Mouse (Mus musculus) retina, postnatal 7 days (tissue): Measurements from ENCODE around the gene Gm45716.
"Not testable (repeated sequence)": the region's sequence is repeated elsewhere in the genome, so short reads cannot be mapped to it uniquely, and the experiment has no call there.

Experiments used
- DNase-seq: peaks from one replicate; pipeline ENCODE4 v3.0.0-alpha.2; 2012; ENCODE audit warnings: low read depth, low spot score

The Gm45716 gene

DNA sequence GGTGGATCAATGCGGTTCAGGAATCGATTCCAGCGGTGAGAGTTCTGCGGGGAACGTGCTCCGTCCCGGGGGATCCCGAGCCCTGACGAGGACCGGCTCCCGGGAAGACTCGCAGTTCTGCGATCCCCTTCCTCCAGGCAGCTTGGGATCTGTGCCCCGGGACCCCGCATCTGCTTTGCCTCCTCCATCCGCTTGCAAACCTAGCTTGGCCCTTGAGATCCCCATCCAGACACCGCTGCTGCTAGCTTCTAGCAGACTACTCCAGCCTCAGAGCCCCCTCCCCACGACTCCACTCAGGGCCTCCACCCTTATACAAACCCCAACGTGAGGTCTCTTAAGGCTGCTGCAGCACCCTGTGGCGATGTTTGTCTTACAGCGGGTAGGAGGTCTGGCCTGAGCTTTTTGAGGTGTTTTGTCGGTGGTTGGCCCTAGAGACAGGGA, 62.2 kb downstream of the Gm45716 start:
- DNase-seq = no peak

GRCm38 (mm10) chr11:90250189-90250588, 62.7 kb downstream of the Gm45716 start:
- DNase-seq = no peak

- no peak for DNase-seq
Measured at GRCm38 (mm10) chr11:90250730-90251129, 63.2 kb downstream of the Gm45716 start.

- DNase-seq = no peak
Measured at GRCm38 (mm10) chr11:90251923-90252322, 64.4 kb downstream of the Gm45716 start.

DNA sequence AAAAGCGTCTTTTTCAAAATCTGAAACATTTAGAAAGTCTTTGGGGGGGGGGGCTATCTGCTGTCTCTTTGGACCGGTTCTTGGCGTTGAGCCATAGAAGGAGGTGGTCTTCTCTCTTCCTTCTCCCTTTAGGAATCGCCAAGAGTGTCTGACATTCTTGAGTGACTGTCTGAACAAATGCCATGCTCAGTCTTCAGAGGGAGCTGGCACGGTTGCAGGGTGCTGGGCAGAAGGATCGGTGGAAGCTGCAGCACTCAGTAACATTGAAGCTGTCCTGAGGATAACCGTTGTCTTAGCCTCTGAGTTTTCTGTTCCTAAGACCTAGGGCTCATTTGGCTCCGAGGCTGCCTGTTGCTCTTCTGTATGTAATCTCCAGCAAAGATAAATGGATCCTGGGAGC, 64.9 kb downstream of the Gm45716 start:
- no peak for DNase-seq

- no peak for DNase-seq
Measured at GRCm38 (mm10) chr11:90254536-90254935, 67.1 kb downstream of the Gm45716 start.

GRCm38 (mm10) chr11:90255687-90256086, 68.2 kb downstream of the Gm45716 start:
- no peak for DNase-seq

DNA sequence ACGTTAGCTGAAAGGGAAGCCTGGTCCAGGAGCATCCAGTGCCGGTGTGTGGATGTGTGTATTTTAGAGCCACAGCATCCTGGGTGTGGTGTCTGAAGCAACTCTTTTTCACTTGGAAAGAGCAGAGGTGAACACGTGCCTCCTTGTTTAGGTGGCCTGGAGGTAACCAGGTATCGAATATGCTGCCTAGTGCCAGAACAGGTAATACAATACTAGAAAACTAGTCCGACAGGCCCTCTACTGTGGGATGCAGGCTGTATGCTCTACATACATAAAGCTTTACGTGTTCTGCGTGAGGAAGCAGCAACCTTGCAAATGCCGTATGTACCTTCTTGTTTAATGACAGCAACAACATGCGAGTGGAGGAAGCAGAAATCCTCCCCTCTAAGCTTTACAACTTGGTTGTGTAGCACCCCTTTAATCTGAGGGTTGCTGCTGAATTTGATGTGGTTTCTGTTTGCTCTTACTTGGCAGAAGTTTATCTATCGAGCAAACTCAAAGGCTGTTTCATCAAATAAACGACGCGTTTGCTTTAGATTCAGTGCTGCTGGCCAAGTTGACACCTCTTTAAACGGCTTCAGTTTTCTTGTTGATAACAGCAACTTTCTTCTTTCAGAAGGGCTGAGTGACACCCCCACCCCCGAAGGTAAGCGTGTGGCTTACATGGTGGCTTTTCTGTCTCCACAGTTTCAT, 69.5 kb downstream of the Gm45716 start:
- no peak for DNase-seq

DNA sequence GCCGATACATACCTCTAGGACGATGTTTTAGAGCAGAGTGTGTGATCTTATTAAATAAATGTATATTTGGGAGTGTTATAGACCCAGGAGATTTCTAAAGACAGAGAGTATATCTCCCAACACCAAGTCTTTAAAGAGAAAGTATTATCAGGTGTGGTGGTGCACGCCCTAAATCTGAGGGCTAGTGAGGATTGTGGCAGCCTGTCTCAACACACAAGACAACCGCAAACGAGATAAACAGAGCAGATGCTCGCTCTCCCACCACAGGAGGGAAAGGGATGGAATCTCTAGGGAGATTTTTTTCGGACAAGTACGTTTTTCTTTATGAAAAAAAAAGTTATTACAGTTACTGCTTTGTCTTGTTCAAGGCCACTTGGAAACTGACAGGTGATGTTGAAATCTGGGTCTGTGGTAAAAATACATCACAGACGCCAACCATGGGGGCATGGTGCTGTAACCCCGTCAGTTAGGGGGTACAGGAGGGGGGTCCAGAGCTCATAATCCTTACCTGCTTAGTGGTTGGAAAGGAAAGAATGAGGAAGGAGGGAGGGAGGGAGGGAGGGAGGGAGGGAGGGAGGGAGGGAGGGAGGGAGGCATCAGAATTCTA, 70.9 kb downstream of the Gm45716 start:
- DNase-seq = no peak

DNA sequence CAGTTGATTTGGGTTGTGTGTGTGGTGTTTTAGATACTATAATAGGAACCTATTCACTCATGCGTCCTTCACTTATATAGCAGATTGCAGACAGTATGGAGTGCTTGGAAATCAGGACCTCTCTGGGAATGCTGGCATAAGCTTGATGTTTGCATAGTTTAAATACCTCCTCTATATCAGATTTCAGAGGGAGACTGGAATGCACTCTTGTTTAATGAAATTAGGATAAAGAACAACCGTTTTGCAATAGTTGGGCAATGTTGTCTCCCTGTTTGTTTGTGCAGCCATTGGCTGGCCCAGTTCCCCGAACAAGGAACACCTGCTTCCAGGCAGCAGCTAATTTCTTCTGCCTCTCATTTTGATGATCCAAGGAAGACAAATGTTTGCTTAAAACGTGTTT, 71.6 kb downstream of the Gm45716 start:
- DNase-seq = no peak

- DNase-seq = no peak
Measured at GRCm38 (mm10) chr11:90259826-90260225, 72.3 kb downstream of the Gm45716 start.

- no peak for DNase-seq
Measured at GRCm38 (mm10) chr11:90264180-90264579, 76.7 kb downstream of the Gm45716 start.

DNA sequence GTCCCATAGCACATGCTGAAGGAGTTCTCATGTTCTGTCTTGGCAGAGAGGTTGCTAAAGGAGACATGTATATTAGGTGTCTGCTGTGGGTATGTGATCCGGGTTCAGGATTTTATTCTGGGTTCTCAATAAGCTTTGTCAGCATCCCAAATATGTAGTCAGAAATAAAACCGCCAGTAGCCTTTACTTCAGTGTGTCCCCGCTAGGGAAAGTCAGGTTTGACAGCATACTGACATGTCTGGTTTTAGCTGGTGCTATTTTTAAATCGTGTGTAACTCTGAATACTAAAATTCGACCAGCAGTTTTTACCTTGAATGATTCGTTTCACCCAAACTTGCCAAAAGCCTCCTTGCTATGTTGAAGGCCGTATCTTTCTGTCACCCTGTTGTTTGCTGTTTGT, 78.1 kb downstream of the Gm45716 start:
- DNase-seq = no peak

DNA sequence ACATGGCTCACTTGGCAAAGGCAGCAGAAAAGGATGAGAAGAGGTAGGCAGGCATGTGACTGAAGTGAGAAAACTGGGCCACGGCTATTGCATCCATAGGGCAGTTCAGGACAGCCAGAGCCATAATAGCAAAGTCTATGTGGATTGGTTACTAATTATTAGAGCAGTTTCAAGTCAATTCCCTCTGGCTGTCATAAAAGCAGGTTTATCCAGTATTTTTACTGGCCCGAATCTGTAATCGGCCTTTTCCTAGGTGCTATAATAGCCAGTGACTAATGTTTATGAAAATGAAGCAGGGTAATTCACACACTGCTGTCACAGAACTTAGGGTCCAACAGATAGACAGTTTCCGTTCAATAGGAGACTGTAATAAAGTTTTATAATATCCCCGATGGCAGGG, 81.5 kb downstream of the Gm45716 start:
- DNase-seq = no peak

DNA sequence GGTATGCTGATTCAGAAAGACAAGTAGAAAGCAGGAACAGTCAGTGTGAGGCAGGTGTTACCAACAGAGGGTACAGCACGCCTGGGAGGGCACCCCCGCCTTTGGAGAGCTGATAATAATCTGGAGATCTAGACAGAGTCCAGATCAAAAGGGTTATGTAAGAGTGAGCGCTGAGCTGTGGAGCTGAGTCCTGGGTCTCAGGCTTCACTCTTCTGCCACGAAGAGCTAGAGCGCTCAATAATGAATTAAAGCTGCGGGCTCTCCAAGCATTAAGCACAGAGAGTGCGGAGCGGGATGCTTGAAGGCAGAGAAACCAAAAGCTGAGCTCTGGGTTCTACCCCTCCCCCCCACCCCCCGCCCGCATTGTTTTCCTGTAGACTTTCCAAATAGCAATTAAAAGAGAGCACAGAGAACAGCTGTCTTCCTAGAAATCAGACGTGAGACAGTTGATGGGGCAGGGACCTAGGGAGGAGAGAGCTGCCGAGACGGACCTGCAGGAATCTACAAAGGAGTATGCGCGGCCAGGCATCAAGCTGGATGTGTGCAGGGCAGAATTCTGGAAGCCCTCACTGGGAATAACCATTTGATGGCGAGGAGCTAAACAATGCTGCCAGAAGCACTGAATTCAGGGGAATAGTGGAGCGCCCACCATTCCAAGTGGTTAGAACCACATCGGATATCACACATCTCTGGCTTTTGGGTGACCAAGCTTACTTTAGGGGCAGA, 82.1 kb downstream of the Gm45716 start:
- DNase-seq = no peak

- no peak for DNase-seq
Measured at GRCm38 (mm10) chr11:90270132-90270877, 82.8 kb downstream of the Gm45716 start.

DNA sequence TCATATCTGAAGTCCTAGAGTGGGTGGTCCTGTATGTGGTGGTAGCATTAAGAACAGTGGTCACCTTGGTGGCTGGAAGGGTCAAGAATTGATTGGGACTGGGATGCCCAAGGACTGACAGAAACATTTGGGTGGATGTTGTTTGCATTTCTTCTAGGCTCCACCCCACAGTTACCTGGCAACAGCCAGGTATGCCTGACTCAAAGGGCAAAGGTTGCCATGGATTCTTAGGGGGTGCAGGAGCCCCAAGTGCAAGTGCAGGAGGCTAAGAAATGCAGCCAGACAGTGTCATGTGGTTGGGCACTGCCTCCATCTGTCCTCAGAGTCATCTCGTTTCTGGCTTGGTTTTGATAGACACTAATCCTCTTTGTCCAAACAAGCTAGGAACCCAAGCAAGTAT, 86.7 kb downstream of the Gm45716 start:
- no peak for DNase-seq

DNA sequence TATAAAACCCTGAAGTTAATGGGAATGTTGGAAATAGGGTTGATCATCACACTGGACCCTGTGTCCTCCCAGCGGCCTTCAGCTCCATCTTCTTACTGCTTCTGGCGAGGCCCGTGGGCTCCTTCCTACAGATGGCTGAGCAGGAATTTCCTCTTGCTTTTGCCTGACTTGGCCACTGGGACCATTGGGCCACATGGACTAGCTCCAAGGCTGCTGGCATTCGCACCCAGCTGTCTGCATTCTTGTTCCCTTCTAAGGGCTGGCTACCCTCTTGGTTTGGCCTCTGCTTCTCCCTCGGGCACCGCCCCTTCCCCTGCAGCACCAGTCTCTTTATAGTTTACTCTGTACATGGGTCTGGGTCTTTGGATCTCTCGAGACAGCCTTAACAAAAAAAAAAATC, 88.2 kb downstream of the Gm45716 start:
- DNase-seq = no peak

DNA sequence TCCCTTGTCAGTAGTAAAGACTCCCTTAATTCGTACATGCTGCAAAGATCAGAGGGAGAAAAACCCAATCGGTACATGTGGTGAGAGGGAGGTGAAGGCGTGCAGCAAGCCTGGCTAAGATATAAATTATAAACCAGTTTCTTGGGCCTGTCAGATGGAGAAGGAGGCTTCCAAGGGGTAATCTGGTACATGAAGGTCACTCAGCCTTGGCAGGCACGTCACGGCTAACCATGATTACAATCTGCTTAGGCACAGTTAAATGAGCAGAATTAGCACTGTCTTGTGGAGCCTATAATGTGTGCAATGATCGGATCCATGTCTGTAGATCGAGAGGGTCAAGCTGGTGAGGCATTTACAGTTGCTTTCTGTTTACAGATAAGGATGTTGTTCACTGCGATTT, 88.7 kb downstream of the Gm45716 start:
- no peak for DNase-seq

DNA sequence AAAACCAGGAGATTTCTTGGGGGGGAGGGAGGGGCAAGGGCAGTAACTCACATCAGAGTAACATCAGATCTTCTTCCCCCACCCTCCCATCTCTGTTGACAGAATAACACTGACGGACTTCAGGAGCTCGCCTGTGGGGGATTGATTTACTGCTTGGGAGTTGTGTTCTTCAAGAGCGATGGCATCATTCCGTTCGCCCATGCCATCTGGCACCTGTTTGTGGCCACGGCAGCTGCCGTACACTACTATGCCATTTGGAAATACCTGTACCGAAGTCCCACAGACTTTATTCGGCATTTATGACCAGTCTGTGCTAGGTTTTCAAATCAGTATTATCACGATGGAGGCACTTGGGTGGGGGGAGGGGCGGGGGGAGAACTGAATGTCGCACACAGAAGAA, 89.1 kb downstream of the Gm45716 start:
- no peak for DNase-seq

DNA sequence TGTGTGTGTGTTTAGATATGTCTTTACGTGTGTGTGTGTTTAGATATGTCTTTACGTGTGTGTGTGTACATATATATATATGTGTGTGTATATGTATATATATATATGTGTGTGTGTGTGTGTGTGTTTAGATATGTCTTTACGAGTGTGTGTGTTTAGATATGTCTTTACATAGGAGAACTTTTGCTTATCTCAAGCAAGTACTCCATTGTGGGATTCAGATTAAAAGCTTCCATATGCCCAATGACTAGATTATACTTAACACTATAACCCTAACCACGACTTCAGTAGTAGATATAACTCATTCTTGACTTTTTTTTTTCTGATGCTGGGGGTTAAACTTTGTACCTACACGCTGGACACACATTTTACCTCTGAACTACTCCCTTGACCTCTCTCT, 92.6 kb downstream of the Gm45716 start:
- DNase-seq = no peak

GRCm38 (mm10) chr11:90281943-90282342, 94.5 kb downstream of the Gm45716 start:
- DNase-seq = not testable (repeated sequence)
